Mouse (Mus musculus) spleen, adult 2 months (tissue): ENCODE results near the gene Krt8.

Experiments
- CTCF ChIP-seq: fragments of 200-500 bp; IDR thresholded peaks from 2 replicates; pipeline ENCODE4 v1.5.1; 2011; ENCODE audit warnings: mild to moderate bottlenecking, inconsistent platforms; ENCODE audit not compliant: insufficient read depth, insufficient read length, insufficient replicate concordance; ENCODE audit errors: extremely low read depth
- POLR2A ChIP-seq: fragments of 200-500 bp; IDR thresholded peaks from 2 replicates; pipeline ENCODE4 v1.6.1; 2011; ENCODE audit warnings: low read depth, low read length, inconsistent platforms

GRCm38 (mm10) chr15:102049871-102050270 lies 45.6 kb upstream of the Krt8 start:
- TF ChIP-seq CTCF (no peak), POLR2A (no peak)
